Mouse (Mus musculus) kidney, adult 2 months (tissue): ENCODE data around the gene Herc3.

Experiments
- CTCF ChIP-seq: fragments of 200-500 bp; conservative IDR thresholded peaks from 2 replicates; pipeline ENCODE4 v1.5.1; 2011; ENCODE audit warnings: low read depth, mild to moderate bottlenecking, control low read depth, low read length, moderate library complexity, mixed read lengths; ENCODE audit not compliant: insufficient read depth, insufficient read length
- POLR2A ChIP-seq: fragments of 200-500 bp; IDR thresholded peaks from one replicate; pipeline ENCODE4 v1.6.1; 2011; ENCODE audit warnings: low read depth, low read length, control low read depth

DNA sequence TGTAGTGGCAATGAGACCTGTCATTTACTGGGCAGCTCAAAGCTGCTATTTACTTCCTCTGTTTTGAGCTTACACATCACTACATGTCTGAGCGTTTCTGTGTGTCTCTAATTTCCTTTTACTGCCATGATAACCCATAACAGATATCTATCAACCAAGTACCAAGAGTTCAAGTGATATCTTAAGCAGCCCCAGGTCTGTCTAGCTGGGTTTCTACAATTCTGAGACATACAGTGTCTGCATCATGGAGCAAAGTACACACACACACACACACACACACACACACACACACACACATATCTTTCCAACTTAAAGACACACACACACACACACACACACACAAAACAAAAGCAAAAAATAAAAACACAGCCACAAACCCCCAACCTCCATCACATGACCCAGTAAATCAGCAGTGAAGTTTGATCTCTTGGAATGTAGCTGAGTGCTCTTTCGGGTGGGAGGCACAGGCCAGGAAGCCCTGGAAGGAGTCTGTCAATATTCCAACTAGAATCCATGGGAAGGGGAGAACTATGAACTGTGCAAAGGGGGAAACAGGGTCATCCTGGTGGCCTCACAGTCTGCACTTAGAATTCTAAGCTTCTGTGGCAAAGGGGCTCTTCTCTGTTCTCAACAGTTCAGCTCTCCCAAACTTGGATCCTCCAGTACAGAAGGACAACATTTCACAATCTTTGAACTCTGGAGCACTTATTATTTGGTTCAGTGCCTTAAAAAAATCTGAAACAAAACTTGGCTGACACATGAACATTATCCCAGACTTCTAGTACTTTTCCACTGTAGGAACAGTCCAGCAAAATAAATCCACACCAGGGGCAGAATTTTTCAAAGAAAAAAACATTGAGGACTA is 120.1 kb downstream of the Herc3 start:
- TF ChIP-seq CTCF (no peak), POLR2A (no peak)
